Mouse (Mus musculus): ENCODE data around the gene Slc25a48. TPM values are rescaled to one million over a fixed set of nuclear protein-coding genes. Genes with fewer than 3 reads are reported as not detected.

Slc25a48 gene
- polyA plus RNA-seq, 1 experiment from 2014 or later: 0.45 TPM

DNA sequence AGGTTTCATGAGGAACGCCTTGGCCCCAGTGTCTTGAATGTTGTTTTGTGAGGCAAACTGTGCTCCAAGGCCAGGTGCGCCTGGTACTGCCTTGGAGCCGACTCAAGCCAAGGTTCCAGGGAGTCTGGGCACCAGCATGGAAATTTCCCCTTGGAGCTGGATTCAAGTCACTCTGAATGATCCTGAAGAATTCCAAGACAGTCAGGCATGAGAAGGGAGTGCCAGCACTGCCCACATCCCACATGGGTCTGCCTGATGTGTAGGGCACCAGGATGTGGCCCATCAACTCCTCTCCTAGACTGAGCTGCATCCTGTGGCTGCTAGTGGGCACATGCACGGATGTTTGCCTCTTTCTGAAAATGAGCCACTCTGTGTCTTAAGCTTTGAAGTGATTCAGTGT, 30.4 kb downstream of the Slc25a48 start:
- Histone ChIP-seq H3K36me3 (ENCODE audit: insufficient read depth, low read length) (no peaks in the 10 kb centered on the region), H3K9ac (replicated peaks; ENCODE audit: low read length) (no peak overlapping the region), H3K9me3 (ENCODE audit: low read length) (no peaks in the 10 kb centered on the region), H3K27ac (ENCODE audit: low read length) (no peak overlapping the region), H3K4me2 (replicated peaks; ENCODE audit: low read depth, low read length) (no peak overlapping the region), H3K4me1 (ENCODE audit: insufficient read depth, low read length) (peaks cover 14% of the 10 kb centered on the region), H3K27me3 (ENCODE audit: insufficient read depth, low read length) (no peaks in the 10 kb centered on the region), H3K4me3 (ENCODE audit: low read length) (no peak overlapping the region)
- WGBS: 96% methylated on average over 4 of the region's 4 CpGs
- ATAC-seq (ENCODE audit: low FRiP score, low TSS enrichment): no peak

DNA sequence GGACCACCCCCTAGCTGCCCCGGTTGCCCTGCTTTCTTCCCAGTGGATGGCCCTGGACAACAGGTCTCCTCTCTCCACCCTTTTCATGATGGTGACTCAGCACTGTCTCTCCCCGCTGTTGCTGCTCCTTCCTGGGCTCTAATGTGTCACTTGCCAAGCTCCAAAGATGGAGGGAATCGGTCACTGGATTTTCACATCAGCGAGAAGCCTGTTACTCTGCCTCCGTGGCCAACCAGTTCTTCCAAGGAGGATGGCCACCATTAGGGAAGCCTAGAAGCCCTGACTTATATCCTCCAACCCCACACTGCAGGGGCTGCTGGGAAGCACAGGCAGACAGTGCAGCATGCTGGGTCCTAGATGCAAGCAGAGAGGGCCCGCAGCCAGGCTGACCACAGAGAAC, 33.1 kb downstream of the Slc25a48 start:
- Histone ChIP-seq H3K27ac (ENCODE audit: low read length) (peak overlapping the region; percentile 90), H3K36me3 (ENCODE audit: insufficient read depth, low read length) (no peaks in the 10 kb centered on the region), H3K9ac (replicated peaks; ENCODE audit: low read length) (no peak overlapping the region), H3K4me3 (ENCODE audit: low read length) (no peak overlapping the region), H3K27me3 (ENCODE audit: insufficient read depth, low read length) (no peaks in the 10 kb centered on the region), H3K4me1 (ENCODE audit: insufficient read depth, low read length) (peaks cover 14% of the 10 kb centered on the region), H3K4me2 (replicated peaks; ENCODE audit: low read depth, low read length) (no peak overlapping the region), H3K9me3 (ENCODE audit: low read length) (no peaks in the 10 kb centered on the region)
- no peak for ATAC-seq (ENCODE audit: low FRiP score, low TSS enrichment)
- 79% methylated on average over 6 of the region's 6 CpGs for WGBS

DNA sequence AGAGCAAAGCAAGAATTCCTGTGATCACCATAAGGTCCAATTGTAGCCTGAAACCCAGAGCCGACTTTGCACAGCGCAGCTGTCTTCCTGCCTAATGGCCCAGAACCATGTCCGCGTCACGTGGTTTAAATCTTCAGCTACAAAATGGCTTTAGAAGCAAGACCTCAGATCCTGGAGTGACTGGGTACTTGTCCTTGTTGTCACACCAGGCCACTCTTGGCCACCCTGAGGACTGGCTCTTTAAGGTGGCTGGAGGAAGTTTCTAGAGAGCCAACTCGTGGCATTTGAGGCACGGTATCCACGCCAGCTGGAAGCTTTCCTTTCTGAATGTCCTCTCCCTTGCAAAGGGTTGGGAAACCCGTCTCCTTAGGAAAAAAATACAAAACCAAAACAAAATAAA, 33.8 kb downstream of the Slc25a48 start:
- peak; percentile 52; the same call in 1 of the 2 replicates for ATAC-seq (ENCODE audit: low FRiP score, low TSS enrichment)
- H3K9ac ChIP-seq (replicated peaks; ENCODE audit: low read length): peak overlapping the region; percentile 44
- peak overlapping the region; percentile 38 for H3K4me2 ChIP-seq (replicated peaks; ENCODE audit: low read depth, low read length)

DNA sequence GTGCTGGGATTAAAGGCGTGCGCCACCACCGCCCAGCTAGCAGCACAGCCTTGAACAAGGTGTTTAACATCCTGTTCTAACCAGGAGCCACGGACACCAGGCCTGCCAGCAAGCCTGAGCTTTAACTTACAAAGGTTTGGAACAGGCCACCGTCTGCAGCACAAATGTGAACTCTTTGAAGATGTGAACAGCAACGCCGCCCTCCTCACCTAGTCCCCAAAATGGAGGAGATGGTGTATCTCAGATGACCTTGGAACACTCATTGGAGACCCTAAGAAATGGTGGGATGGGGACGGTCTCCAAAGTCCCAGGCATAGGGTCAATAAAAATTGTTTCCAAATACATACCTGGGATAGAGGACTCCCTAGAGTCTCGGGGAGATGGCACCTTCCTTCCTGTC, 34.5 kb downstream of the Slc25a48 start:
- 92% methylated on average over 9 of the region's 9 CpGs for WGBS
- Histone ChIP-seq H3K4me2 (replicated peaks; ENCODE audit: low read depth, low read length) (no peak overlapping the region), H3K9me3 (ENCODE audit: low read length) (no peaks in the 10 kb centered on the region), H3K27ac (ENCODE audit: low read length) (no peak overlapping the region), H3K36me3 (ENCODE audit: insufficient read depth, low read length) (no peaks in the 10 kb centered on the region), H3K27me3 (ENCODE audit: insufficient read depth, low read length) (no peaks in the 10 kb centered on the region), H3K4me3 (ENCODE audit: low read length) (no peak overlapping the region), H3K4me1 (ENCODE audit: insufficient read depth, low read length) (peaks cover 14% of the 10 kb centered on the region), H3K9ac (replicated peaks; ENCODE audit: low read length) (no peak overlapping the region)
- ATAC-seq (ENCODE audit: low FRiP score, low TSS enrichment): no peak

More for the DNA sequence above, 33.8 kb downstream of the Slc25a48 start:
- Histone ChIP-seq H3K9me3 (ENCODE audit: low read length) (no peaks in the 10 kb centered on the region), H3K4me1 (ENCODE audit: insufficient read depth, low read length) (peaks cover 14% of the 10 kb centered on the region), H3K27ac (ENCODE audit: low read length) (peak overlapping the region; percentile 90), H3K4me3 (ENCODE audit: low read length) (no peak overlapping the region), H3K36me3 (ENCODE audit: insufficient read depth, low read length) (no peaks in the 10 kb centered on the region), H3K27me3 (ENCODE audit: insufficient read depth, low read length) (no peaks in the 10 kb centered on the region)
- WGBS: 22% methylated on average over 9 of the region's 9 CpGs

DNA sequence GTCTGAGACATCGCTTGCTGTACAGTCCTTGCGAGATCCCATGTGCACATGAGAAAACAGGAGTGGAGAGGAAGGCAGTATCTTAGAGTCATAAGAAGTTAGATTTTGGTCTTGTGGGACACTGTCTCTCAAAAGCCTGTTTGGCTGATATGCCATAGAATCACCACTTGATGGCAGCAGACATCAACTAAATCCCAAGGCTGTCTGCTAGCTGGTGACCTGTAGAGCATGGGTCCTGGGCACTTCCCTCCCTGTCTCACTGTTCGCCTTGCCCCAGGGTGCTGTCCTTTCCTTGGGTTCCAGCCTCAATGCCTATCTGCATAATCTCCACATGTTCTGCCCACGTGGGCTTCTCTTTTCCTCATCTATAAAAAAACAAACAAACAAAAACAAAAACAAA, 37.2 kb downstream of the Slc25a48 start:
- no peaks in the 10 kb centered on the region for H3K27me3 ChIP-seq (ENCODE audit: insufficient read depth, low read length)
- no peak overlapping the region for H3K9ac ChIP-seq (replicated peaks; ENCODE audit: low read length)
- no peaks in the 10 kb centered on the region for H3K36me3 ChIP-seq (ENCODE audit: insufficient read depth, low read length)
- 32% methylated on average over 4 of the region's 4 CpGs for WGBS
- H3K4me1 ChIP-seq (ENCODE audit: insufficient read depth, low read length): peaks cover 14% of the 10 kb centered on the region
- H3K4me2 ChIP-seq (replicated peaks; ENCODE audit: low read depth, low read length): no peak overlapping the region
- ATAC-seq (ENCODE audit: low FRiP score, low TSS enrichment): peak; percentile 69; the same call in 1 of the 2 replicates
- H3K9me3 ChIP-seq (ENCODE audit: low read length): no peaks in the 10 kb centered on the region
- no peak overlapping the region for H3K4me3 ChIP-seq (ENCODE audit: low read length)
- no peak overlapping the region for H3K27ac ChIP-seq (ENCODE audit: low read length)

DNA sequence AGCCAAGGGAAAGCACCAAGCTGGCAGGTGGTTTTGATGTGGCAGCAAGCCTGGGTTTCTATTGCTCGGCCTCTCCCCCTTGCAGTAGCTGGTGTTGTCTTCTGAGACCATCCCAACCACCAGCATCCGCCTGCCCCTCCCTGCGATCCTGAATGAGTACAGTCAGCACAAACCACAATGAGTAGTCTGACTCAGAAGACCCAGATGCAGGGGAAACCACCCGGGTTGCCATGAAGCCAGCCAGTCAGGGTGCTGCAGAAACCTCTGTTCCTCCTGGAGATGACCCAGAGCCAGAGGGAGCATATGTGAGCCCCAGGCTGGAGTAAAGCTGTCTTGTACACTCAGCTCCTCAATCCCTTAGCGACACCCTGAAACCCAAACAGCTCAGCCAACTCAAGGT, 38.6 kb downstream of the Slc25a48 start:
- no peak overlapping the region for H3K4me3 ChIP-seq (ENCODE audit: low read length)
- WGBS: 62% methylated on average over 5 of the region's 5 CpGs
- no peak overlapping the region for H3K4me2 ChIP-seq (replicated peaks; ENCODE audit: low read depth, low read length)
- no peak overlapping the region for H3K27ac ChIP-seq (ENCODE audit: low read length)
- H3K36me3 ChIP-seq (ENCODE audit: insufficient read depth, low read length): no peaks in the 10 kb centered on the region
- no peaks in the 10 kb centered on the region for H3K27me3 ChIP-seq (ENCODE audit: insufficient read depth, low read length)
- no peak overlapping the region for H3K9ac ChIP-seq (replicated peaks; ENCODE audit: low read length)
- no peak for ATAC-seq (ENCODE audit: low FRiP score, low TSS enrichment)
- peaks cover 4% of the 10 kb centered on the region for H3K4me1 ChIP-seq (ENCODE audit: insufficient read depth, low read length)
- H3K9me3 ChIP-seq (ENCODE audit: low read length): no peaks in the 10 kb centered on the region

DNA sequence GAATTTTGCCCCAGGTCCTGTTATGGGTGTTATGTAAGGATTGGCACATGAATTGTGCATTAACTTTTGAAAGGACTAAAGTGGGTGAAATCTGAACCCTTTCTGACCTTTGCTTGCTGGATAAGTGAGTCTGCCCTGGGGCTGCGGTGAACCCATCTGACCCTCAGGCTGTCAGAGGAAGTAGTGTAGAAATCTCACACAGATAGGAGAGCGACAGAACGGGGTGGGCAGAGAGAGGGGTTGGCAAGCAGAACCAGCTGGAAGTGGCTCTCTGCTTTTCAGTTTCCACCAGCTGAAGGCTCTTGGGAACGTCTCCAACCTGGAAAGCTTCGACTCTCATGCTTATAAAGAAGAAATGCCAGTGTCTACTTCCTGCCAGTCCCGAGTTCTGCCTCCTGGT, 39.1 kb downstream of the Slc25a48 start:
- no peaks in the 10 kb centered on the region for H3K4me1 ChIP-seq (ENCODE audit: insufficient read depth, low read length)
- no peak overlapping the region for H3K27ac ChIP-seq (ENCODE audit: low read length)
- no peak overlapping the region for H3K4me2 ChIP-seq (replicated peaks; ENCODE audit: low read depth, low read length)
- H3K4me3 ChIP-seq (ENCODE audit: low read length): no peak overlapping the region
- H3K36me3 ChIP-seq (ENCODE audit: insufficient read depth, low read length): no peaks in the 10 kb centered on the region
- H3K9ac ChIP-seq (replicated peaks; ENCODE audit: low read length): no peak overlapping the region
- no peak for ATAC-seq (ENCODE audit: low FRiP score, low TSS enrichment)
- 22% methylated on average over 6 of the region's 6 CpGs for WGBS
- no peaks in the 10 kb centered on the region for H3K9me3 ChIP-seq (ENCODE audit: low read length)
- H3K27me3 ChIP-seq (ENCODE audit: insufficient read depth, low read length): no peaks in the 10 kb centered on the region

DNA sequence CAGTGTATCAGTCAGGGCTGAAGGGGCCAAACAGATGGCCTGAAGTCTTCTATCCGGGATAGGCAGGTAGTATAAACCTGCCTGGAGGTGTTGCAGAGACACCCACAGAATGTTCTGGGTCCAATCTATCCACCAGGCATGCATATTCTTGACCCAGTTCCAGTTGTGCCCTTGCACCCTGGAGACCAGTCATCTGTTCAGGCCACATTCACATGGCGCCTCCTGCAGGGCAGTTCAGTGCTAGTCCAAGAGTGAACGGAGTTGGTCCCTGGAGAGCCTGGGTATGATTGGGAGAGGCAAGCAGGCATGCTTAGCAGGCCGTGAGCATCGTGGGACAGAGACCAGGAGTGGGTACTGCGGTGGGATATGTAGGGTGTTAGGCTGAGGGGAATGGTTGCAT, 39.9 kb downstream of the Slc25a48 start:
- Histone ChIP-seq H3K9ac (replicated peaks; ENCODE audit: low read length) (no peak overlapping the region), H3K36me3 (ENCODE audit: insufficient read depth, low read length) (no peaks in the 10 kb centered on the region), H3K27me3 (ENCODE audit: insufficient read depth, low read length) (no peaks in the 10 kb centered on the region), H3K9me3 (ENCODE audit: low read length) (no peaks in the 10 kb centered on the region), H3K27ac (ENCODE audit: low read length) (no peak overlapping the region), H3K4me3 (ENCODE audit: low read length) (no peak overlapping the region), H3K4me1 (ENCODE audit: insufficient read depth, low read length) (no peaks in the 10 kb centered on the region), H3K4me2 (replicated peaks; ENCODE audit: low read depth, low read length) (no peak overlapping the region)
- WGBS: 84% methylated on average over 6 of the region's 6 CpGs
- no peak for ATAC-seq (ENCODE audit: low FRiP score, low TSS enrichment)

DNA sequence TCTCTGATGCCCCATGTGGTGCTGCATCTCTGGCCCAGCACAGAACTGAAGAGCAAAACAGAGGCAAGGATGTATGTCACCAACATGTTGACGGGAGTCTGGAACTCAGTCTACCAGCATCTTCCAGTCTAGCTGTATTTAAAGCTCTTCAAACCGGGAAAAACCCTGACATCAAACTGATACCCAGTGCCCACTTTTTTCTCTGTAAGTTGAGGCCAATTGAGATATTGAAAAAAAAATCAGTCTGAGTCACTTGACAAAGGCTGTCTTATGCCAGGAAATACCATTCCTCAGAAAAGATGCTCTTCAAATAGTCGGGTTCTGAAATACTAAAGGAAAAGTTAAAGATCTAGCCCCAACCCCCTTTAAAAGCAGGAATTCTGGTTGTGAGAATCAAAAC, 44.0 kb downstream of the Slc25a48 start, which contains the start of gene Il9:
Gene Il9, minus strand, starts transcription at position 101 of the 400 bp plus-strand sequence.
- H3K9me3 ChIP-seq (ENCODE audit: low read length): no peaks in the 10 kb centered on the region
- no peak within 1 kb of the TSS for H3K27ac ChIP-seq (ENCODE audit: low read length)
- H3K27me3 ChIP-seq (ENCODE audit: insufficient read depth, low read length): no peaks in the 10 kb centered on the region
- no peak within 1 kb of the TSS for H3K4me3 ChIP-seq (ENCODE audit: low read length)
- no peaks in the 10 kb centered on the region for H3K36me3 ChIP-seq (ENCODE audit: insufficient read depth, low read length)
- H3K9ac ChIP-seq (replicated peaks; ENCODE audit: low read length): no peak within 1 kb of the TSS
- ATAC-seq (ENCODE audit: low FRiP score, low TSS enrichment): no peak
- H3K4me2 ChIP-seq (replicated peaks; ENCODE audit: low read depth, low read length): no peak within 1 kb of the TSS
- WGBS: 81% methylated on average over 3 of the region's 3 CpGs
- no peaks in the 10 kb centered on the region for H3K4me1 ChIP-seq (ENCODE audit: insufficient read depth, low read length)

DNA sequence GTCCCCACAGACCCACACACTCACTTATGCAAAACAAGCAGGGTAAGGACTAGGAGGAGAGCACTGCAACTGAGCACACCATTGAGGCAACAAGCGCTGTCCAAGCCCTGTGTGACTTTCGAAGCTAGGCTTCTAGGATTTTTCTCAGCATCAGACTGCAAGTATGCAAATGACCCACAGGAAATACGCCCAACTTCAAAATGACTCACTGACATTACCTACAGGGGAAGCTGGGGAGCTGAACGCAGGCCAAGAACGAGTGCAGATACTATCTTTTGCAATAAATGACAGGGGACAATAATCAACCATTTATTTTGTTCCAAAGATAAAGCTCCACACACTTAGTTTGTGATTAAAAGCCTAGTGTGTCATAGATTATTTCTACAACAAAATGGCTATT, 49.9 kb downstream of the Slc25a48 start:
- H3K9me3 ChIP-seq (ENCODE audit: low read length): no peaks in the 10 kb centered on the region
- no peak for ATAC-seq (ENCODE audit: low FRiP score, low TSS enrichment)

More for the DNA sequence above, 49.9 kb downstream of the Slc25a48 start:
- Histone ChIP-seq H3K9ac (replicated peaks; ENCODE audit: low read length) (no peak overlapping the region), H3K4me3 (ENCODE audit: low read length) (no peak overlapping the region), H3K4me2 (replicated peaks; ENCODE audit: low read depth, low read length) (no peak overlapping the region), H3K27ac (ENCODE audit: low read length) (no peak overlapping the region), H3K36me3 (ENCODE audit: insufficient read depth, low read length) (no peaks in the 10 kb centered on the region), H3K4me1 (ENCODE audit: insufficient read depth, low read length) (0 out of 2 replicates have a peak, but pooled peaks cover 3% of the 10 kb centered on the region), H3K27me3 (ENCODE audit: insufficient read depth, low read length) (no peaks in the 10 kb centered on the region)
- 50% methylated on average over 5 of the region's 5 CpGs for WGBS
